Mouse (Mus musculus): Measurements from ENCODE around the gene Rangrf.
"Not testable (repeated sequence)": the region's sequence is repeated elsewhere in the genome, so short reads cannot be mapped to it uniquely, and the experiment has no call there.

The Rangrf gene

DNA sequence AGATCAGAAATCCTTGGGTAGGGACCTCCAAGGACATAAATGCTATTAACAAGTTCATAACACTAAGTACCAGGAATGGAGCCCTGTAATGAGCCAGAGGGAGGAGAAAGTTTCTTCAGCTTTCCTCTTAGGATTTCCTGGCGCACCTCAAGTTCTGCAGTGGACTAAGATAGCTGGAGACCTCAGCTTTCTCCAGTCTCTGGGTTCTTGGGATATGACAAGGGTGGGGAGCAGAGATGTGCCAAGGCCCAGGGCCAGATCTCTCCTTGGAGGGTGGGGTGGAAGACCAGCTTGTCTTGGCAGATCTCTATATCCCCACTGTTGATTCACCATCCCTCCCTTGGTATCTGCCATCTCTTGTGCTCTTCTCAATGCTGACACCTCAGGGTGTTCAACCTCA, 616 bp upstream of the Rangrf start:
- DNase-seq, result no peak

DNA sequence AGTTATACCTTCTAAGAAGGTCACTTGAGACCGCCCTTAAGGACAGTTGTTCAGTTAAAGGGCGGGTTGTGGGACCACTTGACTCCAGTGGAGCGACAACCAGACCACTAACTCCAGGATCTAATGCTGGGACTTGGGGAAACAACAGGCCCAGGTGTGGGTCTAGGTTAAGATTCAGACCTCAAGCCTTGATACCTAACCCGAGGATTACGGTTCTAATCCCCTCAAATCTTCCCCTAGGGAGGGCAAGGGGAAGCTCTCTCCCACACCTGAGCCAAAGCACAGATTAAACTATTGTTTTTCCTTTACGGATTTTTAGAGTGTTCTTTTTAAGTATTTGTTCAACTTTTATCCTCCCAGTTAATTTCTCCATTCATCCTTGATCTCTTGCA, 930 bp downstream of the Rangrf start:
- DNase-seq, result no peak

DNA sequence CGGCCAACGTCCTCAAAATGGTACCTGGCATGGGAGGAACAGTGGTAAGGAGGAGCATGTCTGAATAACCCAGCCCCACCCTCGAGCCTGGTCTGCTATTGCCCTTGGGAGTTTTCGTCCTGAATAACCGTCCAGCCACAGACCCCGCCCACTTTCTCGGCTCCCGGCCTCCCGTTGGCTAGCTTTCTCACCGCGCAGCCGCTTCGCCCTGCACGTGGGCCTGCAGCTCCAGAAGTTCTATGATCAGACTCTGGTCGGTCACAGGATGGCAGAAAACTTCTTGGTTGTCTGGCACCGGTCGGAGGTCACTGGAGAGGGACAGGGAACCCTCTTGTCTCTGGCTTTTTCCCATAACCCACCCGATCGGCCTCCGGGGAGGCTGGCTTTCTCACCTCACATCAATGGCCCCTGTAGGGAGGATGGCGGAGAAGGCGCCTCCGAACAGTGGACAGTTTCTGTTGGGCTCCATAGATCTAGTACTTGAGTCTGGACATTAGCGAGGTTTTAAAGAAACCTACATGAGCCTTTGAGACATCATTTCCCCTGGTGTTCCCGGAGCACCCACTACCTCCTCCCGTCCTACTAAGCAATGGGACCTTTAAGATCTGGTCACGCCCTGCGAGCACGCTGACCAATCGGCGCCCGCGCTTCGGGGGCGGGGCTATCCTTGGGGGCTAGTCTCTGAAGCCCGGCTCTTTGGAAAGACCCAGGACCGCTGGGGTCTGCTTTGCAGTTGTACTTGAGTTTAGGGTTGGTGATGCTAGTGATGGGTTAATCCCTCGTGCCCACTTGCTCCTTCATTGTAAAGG, 1.5 kb downstream of the Rangrf start:
- peak; percentile 80 for DNase-seq

DNA sequence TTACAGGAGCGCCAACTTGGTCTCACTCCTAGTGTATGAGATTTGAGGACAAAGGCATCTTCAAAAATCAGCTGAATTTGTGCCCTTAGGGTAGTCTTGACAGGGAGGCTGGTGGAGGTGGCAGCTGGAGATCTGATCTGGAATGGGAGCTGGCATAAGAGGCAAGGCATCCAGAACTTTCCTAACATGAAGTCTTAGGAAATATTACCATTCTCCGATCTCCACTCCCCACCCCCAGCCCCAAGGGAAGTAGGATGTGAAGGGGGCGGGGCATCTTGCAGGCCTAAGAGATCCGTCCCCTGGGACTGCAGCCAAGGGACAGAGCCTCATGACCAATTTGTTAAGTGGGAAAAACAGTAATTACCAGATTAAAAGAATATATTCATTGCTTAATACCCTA, 4.8 kb downstream of the Rangrf start:
- no peak for DNase-seq

DNA sequence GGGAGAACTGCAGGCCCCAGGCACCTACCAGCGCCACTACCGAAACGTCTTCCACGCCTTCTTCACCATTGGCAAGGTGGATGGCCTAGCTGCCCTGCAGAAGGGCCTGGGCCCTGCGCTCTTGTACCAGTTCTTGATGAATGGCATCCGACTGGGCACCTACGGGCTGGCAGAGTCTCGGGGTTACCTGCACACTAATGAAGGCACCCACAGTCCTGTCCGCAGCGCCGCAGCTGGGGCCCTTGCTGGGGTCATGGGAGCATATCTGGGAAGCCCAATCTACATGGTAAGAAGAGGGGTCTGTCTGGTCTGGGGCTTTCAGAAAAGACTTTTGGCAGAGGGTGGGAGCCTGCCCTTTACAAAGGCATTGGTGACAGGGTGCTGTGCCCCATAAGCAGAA, 6.2 kb downstream of the Rangrf start:
- DNase-seq, result no peak

DNA sequence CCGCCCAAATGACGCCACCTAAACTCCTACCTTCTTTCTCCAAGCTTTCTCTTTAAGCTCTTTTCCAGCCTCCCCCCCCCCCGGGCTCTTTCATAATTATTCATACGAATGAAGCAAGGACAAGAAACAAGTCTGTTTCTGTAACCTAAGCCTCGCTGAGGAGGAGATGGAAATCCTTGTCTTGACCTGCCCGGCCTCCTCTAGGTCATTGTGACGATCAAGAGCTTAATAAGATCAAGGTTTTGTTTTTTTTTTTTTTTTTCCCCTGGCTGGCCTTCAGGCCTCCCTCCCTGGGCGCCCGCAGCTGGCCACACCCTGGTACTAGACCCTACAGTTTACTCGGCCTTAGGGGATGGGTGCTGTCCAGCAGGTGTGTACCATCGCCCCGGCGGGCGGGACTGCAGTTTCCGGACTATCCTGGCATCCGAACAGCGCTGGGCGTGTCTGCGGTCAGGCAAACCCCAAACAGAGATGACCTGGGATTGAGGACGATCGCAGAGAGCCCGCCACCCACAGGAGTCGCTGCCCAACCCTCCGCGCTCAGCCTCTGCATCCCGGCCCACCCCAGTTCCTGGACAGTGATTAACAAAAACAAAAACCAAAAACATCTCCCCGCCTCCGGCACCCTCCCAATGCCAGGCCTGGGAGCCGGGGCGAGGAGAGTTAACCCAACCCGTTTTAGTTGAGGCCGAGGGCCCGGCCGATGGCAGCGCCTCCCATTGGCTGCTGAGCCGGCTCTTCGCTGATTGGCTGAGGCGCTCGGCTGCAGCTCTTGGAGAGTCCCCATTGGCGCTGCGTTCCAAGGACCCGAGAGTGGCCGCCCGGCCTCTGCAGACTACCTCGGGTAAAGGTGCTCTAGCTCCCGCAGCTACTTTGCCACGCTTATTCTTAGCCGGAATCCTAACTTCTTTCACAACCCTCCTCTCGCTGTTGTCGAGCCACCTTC, 7.4 kb downstream of the Rangrf start, which contains the start of gene Slc25a35:
TSS of gene Slc25a35 (plus strand) at position 795 of the 946 bp plus-strand sequence.
- peak; percentile 91 for DNase-seq

DNA sequence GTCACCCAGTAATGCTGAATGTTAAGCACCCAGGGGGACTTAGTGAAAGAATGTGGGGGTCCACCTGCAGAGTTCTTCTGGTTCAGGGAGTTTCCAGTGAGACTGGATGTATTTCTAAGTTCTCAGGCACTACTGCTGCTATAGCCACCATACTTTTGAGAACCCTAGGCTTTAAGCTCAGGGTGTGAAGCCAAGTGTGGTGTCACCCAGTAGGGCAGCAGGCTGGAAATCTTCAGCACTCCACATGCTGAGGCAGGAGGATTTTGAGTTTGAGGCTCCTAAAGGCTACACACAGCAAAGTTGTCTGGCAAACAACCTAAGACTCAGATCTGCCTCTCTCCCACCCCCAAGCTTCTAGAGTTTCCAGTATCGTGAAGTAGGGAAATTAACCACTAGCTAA, 8.4 kb downstream of the Rangrf start:
- no peak for DNase-seq

DNA sequence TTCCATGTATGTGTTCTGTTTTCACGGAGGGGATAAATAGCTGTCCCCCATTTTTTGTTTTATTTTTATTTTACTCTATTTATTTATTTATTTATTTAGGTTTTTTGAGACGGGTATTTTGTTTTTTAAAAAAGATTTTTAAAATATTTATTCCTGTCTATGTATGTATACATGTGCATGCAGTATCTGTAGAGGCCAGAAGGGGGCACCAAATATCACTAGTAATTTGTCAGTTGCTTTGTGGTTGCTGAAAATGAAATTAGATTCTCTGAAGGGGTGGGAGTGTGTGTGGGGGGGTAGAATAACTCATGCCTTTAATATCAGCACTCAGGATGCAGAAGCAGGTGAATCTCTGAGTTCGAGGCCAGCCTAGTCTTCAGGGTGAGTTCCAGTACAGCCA, 9.1 kb downstream of the Rangrf start:
- DNase-seq, result peak; percentile 61

DNA sequence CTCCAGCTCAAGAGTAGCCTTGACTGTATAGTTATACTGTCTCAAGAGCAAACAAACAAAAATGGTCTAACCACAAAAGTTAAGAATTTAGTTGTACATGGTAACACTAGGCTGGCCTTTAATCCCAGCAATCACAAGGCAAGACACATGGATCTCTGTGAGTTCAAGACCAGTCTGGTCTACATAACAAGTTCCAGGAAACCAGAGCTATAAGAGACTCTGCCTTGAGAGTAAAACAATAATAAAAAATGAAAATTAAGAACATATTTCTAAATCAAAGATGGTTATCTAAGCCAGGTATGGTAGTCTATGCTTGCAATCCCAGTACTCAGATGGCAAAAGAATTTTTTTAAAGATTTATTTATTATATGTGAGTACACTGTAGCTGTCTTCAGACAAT, 9.9 kb downstream of the Rangrf start:
- no peak for DNase-seq

DNA sequence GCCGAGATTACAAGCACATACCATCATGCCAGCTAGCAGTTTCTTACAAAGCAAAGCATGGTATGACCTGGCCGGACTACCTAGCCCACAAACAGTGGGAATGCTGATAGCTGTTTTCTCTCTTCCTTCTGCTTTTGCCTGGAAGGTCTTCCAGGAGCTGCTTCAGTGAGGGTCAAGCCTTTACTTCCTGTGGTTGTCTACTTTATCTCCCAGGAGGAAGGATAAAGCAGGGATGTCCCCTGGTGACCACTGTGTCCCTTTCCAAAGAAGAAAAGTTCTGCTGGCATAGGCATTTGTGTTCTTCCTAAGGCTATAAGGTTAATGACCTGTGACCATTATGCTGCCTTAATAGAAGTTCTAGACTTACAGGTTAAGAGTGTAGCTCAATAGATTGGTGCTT, 11.6 kb downstream of the Rangrf start:
- no peak for DNase-seq

DNA sequence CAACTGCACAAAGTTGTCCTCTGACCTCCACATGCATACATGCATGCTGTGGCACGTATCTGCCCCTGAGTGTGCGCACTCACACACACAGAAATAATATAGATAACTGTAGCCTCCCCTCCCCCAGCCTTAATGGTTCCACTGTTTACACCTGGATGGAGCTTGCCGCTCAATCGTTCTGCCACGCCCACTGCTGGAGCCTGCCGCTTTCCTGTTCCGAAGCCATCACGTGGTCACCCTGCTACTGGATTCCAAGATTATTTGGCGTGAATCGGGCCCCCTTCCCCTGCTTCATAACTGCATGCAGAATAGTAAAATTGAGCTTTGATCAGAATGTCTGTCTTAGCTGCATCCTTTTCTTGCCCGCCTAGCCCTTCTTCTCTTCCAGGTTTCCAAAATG, 12.8 kb downstream of the Rangrf start:
- DNase-seq, result not testable (repeated sequence)

DNA sequence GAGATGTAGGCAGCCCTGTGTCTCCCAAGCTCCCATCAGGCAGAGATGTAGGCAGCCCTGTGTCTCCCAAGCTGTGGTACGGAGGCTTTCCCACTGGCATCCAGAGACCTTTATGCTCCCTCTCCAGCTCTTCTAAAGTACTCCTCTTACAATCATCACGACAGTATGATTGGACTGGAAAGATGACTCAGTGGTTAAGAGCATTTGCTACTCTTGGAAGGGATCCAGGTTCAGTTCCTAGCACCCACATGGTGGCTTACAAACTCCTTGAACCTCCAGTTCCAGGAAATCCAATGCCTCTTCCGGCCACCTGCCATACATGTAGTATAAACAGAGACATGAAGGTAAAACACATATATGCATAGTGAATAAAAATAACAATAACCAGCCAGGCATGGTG, 13.4 kb downstream of the Rangrf start:
- no peak for DNase-seq

DNA sequence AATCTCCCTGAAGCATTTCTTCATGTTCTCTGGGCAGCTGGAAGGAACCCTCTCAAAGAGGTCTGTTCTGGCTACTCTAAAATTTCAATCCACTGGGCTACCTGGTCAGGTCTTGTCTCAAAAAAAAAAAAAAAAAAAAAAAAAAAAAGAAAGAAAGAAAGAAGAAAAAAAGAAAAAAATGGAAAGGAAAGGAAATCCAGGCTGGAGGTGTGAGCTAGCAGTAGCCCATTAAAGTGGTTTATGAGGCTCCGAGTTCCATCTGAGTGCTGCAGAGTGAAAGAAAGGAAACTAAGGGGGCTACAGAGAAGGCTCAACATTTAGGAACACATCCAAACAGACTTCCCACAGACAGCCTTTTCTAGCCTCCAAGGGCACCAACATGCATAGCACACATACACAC, 17.0 kb downstream of the Rangrf start:
- DNase-seq, result no peak

DNA sequence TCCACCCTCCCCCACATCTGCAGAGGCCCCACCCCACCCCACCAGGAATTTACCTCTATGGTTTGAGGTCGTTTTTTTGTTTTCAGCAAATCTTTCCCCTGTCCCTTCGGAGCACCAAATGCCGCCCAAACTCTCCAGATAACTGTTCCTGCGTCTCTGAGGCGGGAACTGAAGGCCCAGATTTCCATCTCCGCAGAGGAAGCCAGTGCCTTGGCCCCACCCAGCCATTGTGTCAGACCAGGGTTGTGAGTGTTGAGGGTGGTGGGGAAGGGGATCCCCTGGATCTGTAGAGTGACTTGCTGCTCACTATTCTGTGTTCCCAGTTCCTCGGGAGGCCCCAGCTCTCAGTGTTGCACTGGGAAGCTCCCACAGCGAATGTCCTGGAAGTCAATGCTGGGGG, 17.7 kb downstream of the Rangrf start, which contains the start of gene Arhgef15:
TSS of gene Arhgef15 (minus strand) at position 173 of the 400 bp plus-strand sequence.
- no peak for DNase-seq

DNA sequence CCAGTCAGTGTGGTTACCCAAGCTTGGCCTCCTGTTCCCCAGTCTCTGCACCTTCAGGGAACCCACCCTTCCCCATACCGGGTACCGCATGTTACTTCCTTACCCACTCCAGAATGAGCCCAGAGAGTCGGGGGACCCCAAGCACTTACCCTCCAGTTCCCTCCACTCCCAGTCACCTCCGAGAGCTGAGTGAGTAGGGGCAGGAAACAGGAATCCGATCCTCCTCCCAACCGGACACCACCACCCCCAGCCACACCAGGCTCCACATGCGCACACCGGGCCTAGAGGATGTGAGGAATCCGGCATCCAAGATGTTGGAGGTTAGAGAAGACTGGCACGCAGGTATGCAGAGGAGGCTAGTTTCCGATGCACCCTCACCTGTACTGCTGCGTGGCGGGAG, 18.3 kb downstream of the Rangrf start:
- no peak for DNase-seq

DNA sequence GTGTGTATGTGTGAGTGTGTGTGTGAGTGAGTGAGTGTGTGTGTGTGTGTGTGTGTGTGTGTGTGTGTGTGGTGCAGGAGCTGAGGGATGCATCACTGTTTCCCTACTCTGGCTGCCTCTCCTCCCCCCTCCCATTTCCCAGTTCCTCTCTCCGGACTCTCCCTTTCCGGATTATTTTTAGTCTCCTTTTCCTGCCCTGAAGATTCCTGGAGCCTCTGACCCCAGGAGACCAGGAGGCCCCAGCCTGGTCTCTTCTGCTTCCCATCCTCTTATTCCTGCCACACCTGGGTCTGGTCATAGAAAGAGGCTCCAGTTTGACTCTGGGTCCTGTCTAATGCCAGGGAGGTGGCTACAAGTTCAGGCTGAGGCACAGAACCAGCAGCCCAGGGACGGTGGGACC, 18.9 kb downstream of the Rangrf start:
- no peak for DNase-seq

DNA sequence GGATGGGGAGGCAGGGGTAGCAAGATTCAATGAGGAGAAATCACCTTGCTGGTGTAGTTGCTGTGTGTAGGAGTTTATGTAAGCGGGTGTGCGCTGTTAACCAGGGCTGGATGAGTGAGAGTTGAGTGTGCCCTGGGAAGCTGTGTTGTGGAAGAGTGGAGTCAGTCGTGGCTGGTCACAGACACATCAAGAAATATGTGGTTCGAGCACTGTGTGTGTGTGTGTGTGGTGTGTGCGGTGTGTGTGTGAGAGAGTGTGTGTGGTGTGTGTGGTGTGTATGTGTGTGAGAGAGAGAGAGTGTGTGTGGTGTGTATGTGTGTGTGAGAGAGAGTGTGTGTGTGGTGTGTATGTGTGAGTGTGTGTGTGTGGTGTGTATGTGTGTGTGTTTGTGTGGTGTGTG, 19.5 kb downstream of the Rangrf start:
- DNase-seq, result no peak

DNA sequence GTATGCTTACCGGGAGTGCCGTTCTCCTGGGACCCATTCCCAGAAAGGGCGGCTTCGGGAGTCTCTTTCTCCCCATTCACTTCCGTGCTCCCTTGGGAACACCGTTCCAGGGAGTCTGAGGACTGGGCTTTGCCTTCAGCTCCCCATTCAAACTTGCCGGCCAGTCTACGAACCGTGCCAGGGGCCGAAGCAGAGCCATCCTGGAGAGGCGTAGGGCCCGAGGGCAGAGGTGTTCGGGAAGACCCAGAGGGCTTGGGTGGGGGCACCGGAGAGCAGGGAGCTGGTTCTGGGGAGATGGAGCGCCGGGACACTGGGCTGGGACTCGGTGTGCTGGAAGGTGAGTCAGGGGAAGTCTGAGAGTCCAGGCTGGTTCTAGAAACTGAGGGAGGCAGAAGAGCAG, 20.6 kb downstream of the Rangrf start:
- no peak for DNase-seq

DNA sequence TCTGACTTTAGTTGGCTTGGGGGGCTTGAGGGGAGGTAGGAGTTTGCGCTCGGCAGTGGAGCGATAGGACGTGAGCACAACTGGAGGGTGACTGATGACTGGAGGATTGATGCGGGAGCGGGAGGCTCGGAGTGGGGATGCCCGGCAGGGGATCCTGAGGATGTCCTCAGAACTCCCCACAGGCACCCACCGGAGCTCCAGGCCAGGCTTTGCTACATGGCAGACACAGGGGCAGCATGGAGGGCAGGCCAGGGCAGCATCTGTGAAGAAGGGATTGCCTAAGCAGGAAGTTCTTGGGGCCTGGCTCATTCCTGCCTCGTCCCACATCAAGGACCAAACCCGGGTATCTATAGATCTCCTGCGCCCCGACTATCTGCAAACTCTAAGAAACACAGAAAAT, 21.1 kb downstream of the Rangrf start:
- DNase-seq, result no peak

DNA sequence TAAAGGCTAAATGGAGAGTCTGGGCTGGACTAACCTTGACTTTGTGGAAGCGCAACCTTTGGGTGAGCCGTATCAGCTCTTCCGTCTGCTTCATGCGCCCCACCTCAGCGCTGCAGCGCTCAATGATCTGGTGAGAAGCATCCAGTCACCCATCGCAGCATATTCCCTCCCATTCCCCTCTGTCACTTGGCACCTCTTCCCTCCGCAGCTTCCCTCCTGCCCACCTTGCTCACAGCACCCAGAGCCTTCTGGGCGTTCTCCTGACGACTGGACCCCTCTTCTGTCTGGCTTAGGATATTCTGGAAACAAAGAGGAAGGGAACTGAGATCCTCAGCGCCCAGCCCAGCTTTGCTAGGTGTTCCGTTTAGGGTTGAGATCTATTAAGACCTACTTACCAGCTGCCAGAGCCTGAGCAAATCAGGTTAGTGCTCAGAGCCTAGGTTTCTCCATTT, 27.4 kb downstream of the Rangrf start:
- peak; percentile 63 for DNase-seq

DNA sequence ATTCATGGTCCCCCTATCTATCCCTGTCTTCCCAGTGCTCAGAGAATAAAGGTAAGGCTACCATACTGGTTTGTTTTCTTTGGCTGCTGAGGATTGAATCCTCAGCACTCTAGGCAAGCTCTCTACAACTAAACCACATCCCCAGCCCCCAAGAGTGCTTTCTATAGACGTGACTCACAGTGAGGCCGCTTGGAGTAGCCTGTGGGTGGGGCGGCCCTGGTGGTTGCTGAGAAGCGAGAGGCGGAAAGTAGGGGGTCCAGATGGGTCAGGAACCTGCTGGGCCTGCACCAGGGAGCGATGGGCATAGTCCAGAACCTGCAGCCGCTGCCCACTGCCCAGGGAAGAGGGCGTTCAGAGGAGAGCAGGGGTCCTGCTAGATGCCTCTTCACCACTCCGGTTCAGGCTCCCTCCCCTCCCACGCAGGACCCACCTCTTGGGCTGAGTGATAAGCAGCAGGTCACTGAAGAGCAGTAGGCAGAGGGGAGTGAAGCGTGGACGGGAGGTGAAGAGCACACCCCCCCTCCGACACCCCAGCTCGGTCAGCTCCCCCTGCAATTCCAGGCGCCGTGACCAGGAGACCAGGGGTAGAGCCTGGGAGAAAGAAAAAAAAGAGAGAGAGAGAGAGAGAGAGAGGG, 28.1 kb downstream of the Rangrf start:
- DNase-seq, result no peak

DNA sequence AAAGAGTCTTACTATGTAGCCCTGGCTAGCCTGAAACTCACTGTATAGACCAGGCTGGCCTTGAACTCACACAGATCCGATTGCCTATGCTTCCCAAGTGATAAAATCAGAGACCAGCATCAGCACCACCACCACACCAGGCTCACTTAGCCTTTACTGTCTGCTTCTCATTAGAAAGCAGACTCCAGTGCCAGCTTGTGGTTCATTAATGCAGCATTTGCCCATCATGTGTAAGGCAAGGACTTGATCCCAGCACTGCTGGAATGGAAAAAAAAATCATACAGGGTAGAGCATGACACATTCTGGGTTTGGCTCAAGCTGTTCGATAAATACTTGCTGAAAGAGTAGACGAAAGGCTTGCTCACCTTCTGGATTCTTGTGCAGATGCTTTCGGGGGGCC, 29.0 kb downstream of the Rangrf start:
- no peak for DNase-seq

DNA sequence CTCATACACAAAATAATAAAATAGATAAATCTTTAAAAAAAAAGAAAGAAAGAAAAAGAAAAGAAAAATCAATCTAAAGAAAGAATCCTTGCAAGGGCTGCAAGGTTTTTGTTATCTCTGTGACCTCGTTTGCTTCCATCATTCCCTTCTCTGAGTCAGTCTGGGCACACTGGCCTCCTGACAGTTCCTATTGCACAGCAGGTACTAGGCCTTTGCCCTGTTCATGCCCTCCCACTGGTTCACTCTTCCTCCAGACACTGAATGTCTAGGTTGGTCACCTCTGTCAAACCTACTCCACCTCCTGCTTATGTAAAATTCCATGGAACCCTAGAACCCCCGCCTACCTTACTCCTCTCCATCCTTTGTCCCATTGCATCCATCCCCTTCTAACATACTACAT, 29.7 kb downstream of the Rangrf start:
- DNase-seq, result no peak
